Mouse (Mus musculus) limb, embryonic 14.5 days (tissue): ENCODE measurements around the gene Ipcef1. TPM values are rescaled to one million over a fixed set of nuclear protein-coding genes. Genes with fewer than 3 reads are reported as not detected.

ENCODE experiments used
- ATAC-seq: fragments of 200-750 bp; cut with Nextera tagmentation; 2 replicates; pipeline ENCODE4 v1.8.0; 2017; ENCODE audit warnings: low read depth, moderate number of reproducible peaks, moderate TSS enrichment; ENCODE audit not compliant: low FRiP score
- DNase-seq: peaks from one replicate; pipeline ENCODE4 v3.0.0-alpha.2; 2015; ENCODE audit warnings: low spot score
- H3K27ac ChIP-seq: fragments of 300-500 bp; sonication (generic); replicated peaks from 2 replicates; pipeline ENCODE4 v1.5.1; 2014; ENCODE audit warnings: low read depth, mild to moderate bottlenecking, low read length, moderate library complexity, mixed read lengths
- H3K27me3 ChIP-seq: fragments of 300-500 bp; sonication (generic); 2 replicates; pipeline ENCODE4 v1.6.1; 2014; ENCODE audit warnings: low read length, mixed read lengths; ENCODE audit not compliant: control insufficient read depth, insufficient read depth
- H3K36me3 ChIP-seq: fragments of 300-500 bp; sonication (generic); 2 replicates; pipeline ENCODE4 v1.6.1; 2014; ENCODE audit warnings: mild to moderate bottlenecking, low read length, moderate library complexity, mixed read lengths; ENCODE audit not compliant: control insufficient read depth, insufficient read depth
- H3K4me1 ChIP-seq: fragments of 300-500 bp; sonication (generic); 2 replicates; pipeline ENCODE4 v1.6.1; 2014; ENCODE audit warnings: antibody characterized with exemption, low read length, mixed read lengths; ENCODE audit not compliant: control insufficient read depth, insufficient read depth
- H3K4me2 ChIP-seq: fragments of 300-500 bp; sonication (generic); replicated peaks from 2 replicates; pipeline ENCODE4 v1.6.1; 2014; ENCODE audit warnings: low read depth, mild to moderate bottlenecking, low read length, moderate library complexity; ENCODE audit not compliant: severe bottlenecking
- H3K4me3 ChIP-seq: fragments of 300-500 bp; sonication (generic); replicated peaks from 2 replicates; pipeline ENCODE4 v1.5.1; 2014; ENCODE audit warnings: low read length
- H3K9ac ChIP-seq: fragments of 300-500 bp; sonication (generic); 2 replicates; pipeline ENCODE4 v1.6.1; 2014; ENCODE audit warnings: mild to moderate bottlenecking, low read depth, low read length, moderate library complexity; ENCODE audit not compliant: severe bottlenecking
- H3K9me3 ChIP-seq: fragments of 300-500 bp; sonication (generic); 2 replicates; pipeline ENCODE4 v1.6.1; 2016; ENCODE audit warnings: low read length; ENCODE audit not compliant: control insufficient read depth
- POLR2A ChIP-seq: fragments of 200-500 bp; IDR thresholded peaks from 2 replicates; pipeline ENCODE4 v1.8.0; 2012; ENCODE audit warnings: inconsistent platforms, mild to moderate bottlenecking, moderate library complexity, borderline replicate concordance; ENCODE audit not compliant: insufficient read depth, insufficient read length; ENCODE audit errors: extremely low read depth
- WGBS: fragments of 180-500 bp; shearing (Covaris S2); extraction: QIAGEN DNeasy Blood & Tissue Kit; methylation state at CpG from one replicate; pipeline ENCODE4 v1.1.7; 2014; 5-methylcytosine and 5-hydroxymethylcytosine counted together
- polyA plus RNA-seq, 2 experiments: library from polyadenylated mRNA; depleted of rRNA in 1 of 2; stranded (reverse) in 1 of 2; unstranded in 1 of 2; fragments of >200 nt; fragmentation: Nextera tagmentation in 1 of 2; extraction: Ambion mirVana in 1 of 2; gene quantifications; 2 replicates each; pipeline versions ENCODE4 v1.2.1 to v1.2.3; 2012 to 2014

Gene Ipcef1
- polyA plus RNA-seq, 2 experiments: 0.18 to 0.36 TPM

- Histone ChIP-seq H3K36me3 (no peaks in the 10 kb centered on the region), H3K27me3 (no peaks in the 10 kb centered on the region), H3K9me3 (no peaks in the 10 kb centered on the region), H3K4me3 (no peak overlapping the region), H3K27ac (no peak overlapping the region), H3K4me1 (0 out of 2 replicates have a peak, but pooled peaks cover 7% of the 10 kb centered on the region), H3K9ac (no peak overlapping the region), H3K4me2 (no peak overlapping the region)
- 79% methylated on average over 2 of the region's 2 CpGs for WGBS
- no peak for DNase-seq
- no peak for ATAC-seq
- no peak for TF ChIP-seq POLR2A
These were observed 23.4 kb upstream of the Ipcef1 start for GRCm38 (mm10) chr10:7075661-7076060.

GRCm38 (mm10) chr10:7074231-7074630 lies 22.0 kb upstream of the Ipcef1 start:
- Histone ChIP-seq H3K4me3 (no peak overlapping the region), H3K27ac (no peak overlapping the region), H3K4me1 (0 out of 2 replicates have a peak, but pooled peaks cover 7% of the 10 kb centered on the region), H3K4me2 (no peak overlapping the region), H3K36me3 (no peaks in the 10 kb centered on the region), H3K9ac (no peak overlapping the region), H3K9me3 (no peaks in the 10 kb centered on the region), H3K27me3 (no peaks in the 10 kb centered on the region)
- WGBS: 79% methylated on average over 2 of the region's 2 CpGs
- no peak for ATAC-seq
- no peak for DNase-seq
- TF ChIP-seq POLR2A: no peak

GRCm38 (mm10) chr10:7070924-7071323 lies 18.6 kb upstream of the Ipcef1 start:
- Histone ChIP-seq H3K27ac (no peak overlapping the region), H3K27me3 (no peaks in the 10 kb centered on the region), H3K9me3 (no peaks in the 10 kb centered on the region), H3K36me3 (no peaks in the 10 kb centered on the region), H3K4me3 (no peak overlapping the region), H3K4me2 (no peak overlapping the region), H3K9ac (no peak overlapping the region), H3K4me1 (0 out of 2 replicates have a peak, but pooled peaks cover 4% of the 10 kb centered on the region)
- 76% methylated on average over 5 of the region's 5 CpGs for WGBS
- TF ChIP-seq POLR2A: no peak
- no peak for DNase-seq
- peak; percentile 41; the same call in 1 of the 2 replicates for ATAC-seq

- H3K27ac ChIP-seq: no peak overlapping the region
- H3K4me2 ChIP-seq: no peak overlapping the region
- H3K27me3 ChIP-seq: no peaks in the 10 kb centered on the region
- H3K4me1 ChIP-seq: 0 out of 2 replicates have a peak, but pooled peaks cover 4% of the 10 kb centered on the region
- no peaks in the 10 kb centered on the region for H3K9me3 ChIP-seq
- ATAC-seq: no peak
- no peak for DNase-seq
- 69% methylated on average over 8 of the region's 8 CpGs for WGBS
- no peaks in the 10 kb centered on the region for H3K36me3 ChIP-seq
- TF ChIP-seq POLR2A: no peak
- H3K4me3 ChIP-seq: no peak overlapping the region
- H3K9ac ChIP-seq: no peak overlapping the region
These were observed 18.0 kb upstream of the Ipcef1 start for GRCm38 (mm10) chr10:7070100-7070835.

- Histone ChIP-seq H3K27me3 (no peaks in the 10 kb centered on the region), H3K4me3 (no peak overlapping the region), H3K9ac (no peak overlapping the region), H3K27ac (no peak overlapping the region), H3K4me2 (no peak overlapping the region), H3K4me1 (0 out of 2 replicates have a peak, but pooled peaks cover 4% of the 10 kb centered on the region), H3K9me3 (no peaks in the 10 kb centered on the region), H3K36me3 (no peaks in the 10 kb centered on the region)
- DNase-seq: no peak
- no peak for TF ChIP-seq POLR2A
- 83% methylated on average over 2 of the region's 2 CpGs for WGBS
- no peak for ATAC-seq
These were observed 16.8 kb upstream of the Ipcef1 start for GRCm38 (mm10) chr10:7069090-7069489.
